Mouse (Mus musculus): ENCODE results near the gene Tanc1. TPM values are rescaled to one million over a fixed set of nuclear protein-coding genes. Genes with fewer than 3 reads are reported as not detected.

Gene Tanc1
- polyA plus RNA-seq, 1 experiment from 2014 or later = 58.3 TPM

DNA sequence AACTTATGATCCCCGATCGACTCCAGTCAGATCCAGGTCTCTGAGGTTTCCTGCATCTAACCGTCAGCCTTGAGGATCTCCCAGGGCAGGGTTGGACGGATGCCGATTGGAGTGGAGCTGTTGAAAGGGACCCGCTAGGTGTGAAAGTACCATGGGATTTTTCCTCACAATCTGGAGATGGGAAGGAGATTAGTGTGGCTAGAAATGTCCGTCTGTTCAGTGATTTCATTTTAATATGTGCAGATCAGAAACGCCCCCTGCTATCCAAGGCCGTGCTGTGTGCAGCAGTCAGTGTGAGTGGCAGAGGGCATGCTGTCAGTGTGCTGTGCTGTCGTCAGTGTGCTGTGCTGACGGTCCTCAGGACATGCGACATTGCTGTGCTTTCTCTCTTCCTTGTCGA, 201.6 kb downstream of the Tanc1 start:
- Histone ChIP-seq H3K4me1 (peaks cover 10% of the 10 kb centered on the region; the same call in 1 of the 2 replicates), H3K27me3 (no peaks in the 10 kb centered on the region), H3K4me2 (no peak overlapping the region), H3K4me3 (replicated peaks) (no peak overlapping the region), H3K9me3 (replicated peaks) (no peaks in the 10 kb centered on the region), H3K36me3 (peaks cover 82% of the 10 kb centered on the region), H3K9ac (no peak overlapping the region), H3K27ac (no peak overlapping the region)
- ATAC-seq (replicated peaks; ENCODE audit: low FRiP score) = no peak
- WGBS = 91% methylated on average over 13 of the region's 13 CpGs

GRCm38 (mm10) chr2:59814997-59815396, 203.2 kb downstream of the Tanc1 start:
- H3K27ac ChIP-seq = no peak overlapping the region
- H3K27me3 ChIP-seq = no peaks in the 10 kb centered on the region
- H3K4me1 ChIP-seq = peaks cover 9% of the 10 kb centered on the region; the same call in 1 of the 2 replicates
- no peak overlapping the region for H3K4me3 ChIP-seq (replicated peaks)
- H3K4me2 ChIP-seq = no peak overlapping the region
- no peak for ATAC-seq (replicated peaks; ENCODE audit: low FRiP score)
- WGBS = 82% methylated on average over 8 of the region's 8 CpGs
- no peak overlapping the region for H3K9ac ChIP-seq
- peaks cover 89% of the 10 kb centered on the region for H3K36me3 ChIP-seq
- no peaks in the 10 kb centered on the region for H3K9me3 ChIP-seq (replicated peaks)

- Histone ChIP-seq H3K36me3 (peaks cover 95% of the 10 kb centered on the region), H3K27me3 (no peaks in the 10 kb centered on the region), H3K4me2 (no peak overlapping the region), H3K4me1 (no peaks in the 10 kb centered on the region), H3K4me3 (replicated peaks) (no peak overlapping the region), H3K27ac (no peak overlapping the region), H3K9me3 (replicated peaks) (no peaks in the 10 kb centered on the region), H3K9ac (no peak overlapping the region)
- WGBS = 98% methylated on average over 15 of the region's 15 CpGs
- no peak for ATAC-seq (replicated peaks; ENCODE audit: low FRiP score)
These were observed 206.8 kb downstream of the Tanc1 start for GRCm38 (mm10) chr2:59818663-59819062.

- H3K4me2 ChIP-seq = no peak overlapping the region
- H3K4me3 ChIP-seq (replicated peaks) = no peak overlapping the region
- peaks cover 96% of the 10 kb centered on the region for H3K36me3 ChIP-seq
- no peaks in the 10 kb centered on the region for H3K4me1 ChIP-seq
- H3K9ac ChIP-seq = no peak overlapping the region
- no peak for ATAC-seq (replicated peaks; ENCODE audit: low FRiP score)
- H3K27ac ChIP-seq = no peak overlapping the region
- H3K27me3 ChIP-seq = no peaks in the 10 kb centered on the region
- no peaks in the 10 kb centered on the region for H3K9me3 ChIP-seq (replicated peaks)
- WGBS = 92% methylated on average over 6 of the region's 6 CpGs
These were observed 207.6 kb downstream of the Tanc1 start for GRCm38 (mm10) chr2:59819415-59819814.

- WGBS = 67% methylated on average over 15 of the region's 15 CpGs
- no peak overlapping the region for H3K27ac ChIP-seq
- H3K4me2 ChIP-seq = no peak overlapping the region
- H3K27me3 ChIP-seq = no peaks in the 10 kb centered on the region
- H3K36me3 ChIP-seq = peaks cover 95% of the 10 kb centered on the region
- no peak for ATAC-seq (replicated peaks; ENCODE audit: low FRiP score)
- no peak overlapping the region for H3K9ac ChIP-seq
- no peak overlapping the region for H3K4me3 ChIP-seq (replicated peaks)
- no peaks in the 10 kb centered on the region for H3K4me1 ChIP-seq
- H3K9me3 ChIP-seq (replicated peaks) = no peaks in the 10 kb centered on the region
These were observed 208.2 kb downstream of the Tanc1 start for GRCm38 (mm10) chr2:59820088-59820487.

DNA sequence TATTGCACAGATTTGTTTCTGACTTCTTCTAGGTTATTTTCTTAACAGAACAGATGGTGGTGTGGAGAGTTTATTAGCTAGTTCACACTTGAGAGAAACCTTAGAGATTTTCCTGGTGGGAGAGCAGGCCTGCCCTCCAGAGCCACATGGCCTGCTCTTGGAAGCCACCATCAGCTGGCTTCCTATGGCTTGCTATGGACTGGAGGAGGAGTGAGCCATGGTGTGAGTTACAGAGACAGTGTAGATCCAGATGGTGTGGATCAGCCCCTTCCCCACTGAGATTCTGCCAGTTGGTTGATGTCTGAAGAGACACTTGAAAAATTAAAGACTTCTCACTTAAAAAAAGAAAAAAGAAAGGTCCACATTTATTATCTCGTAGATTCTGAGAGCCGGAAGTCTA, 209.2 kb downstream of the Tanc1 start:
- Histone ChIP-seq H3K27ac (no peak overlapping the region), H3K4me2 (no peak overlapping the region), H3K36me3 (peaks cover 90% of the 10 kb centered on the region), H3K27me3 (no peaks in the 10 kb centered on the region), H3K4me1 (no peaks in the 10 kb centered on the region), H3K4me3 (replicated peaks) (no peak overlapping the region), H3K9me3 (replicated peaks) (no peaks in the 10 kb centered on the region), H3K9ac (no peak overlapping the region)
- ATAC-seq (replicated peaks; ENCODE audit: low FRiP score) = no peak
- 59% methylated on average over 2 of the region's 2 CpGs for WGBS

- no peaks in the 10 kb centered on the region for H3K27me3 ChIP-seq
- peaks cover 67% of the 10 kb centered on the region for H3K36me3 ChIP-seq
- 74% methylated on average over 8 of the region's 8 CpGs for WGBS
- H3K9me3 ChIP-seq (replicated peaks) = no peaks in the 10 kb centered on the region
- H3K27ac ChIP-seq = no peak overlapping the region
- no peak overlapping the region for H3K4me3 ChIP-seq (replicated peaks)
- peaks cover 21% of the 10 kb centered on the region for H3K4me1 ChIP-seq
- no peak for ATAC-seq (replicated peaks; ENCODE audit: low FRiP score)
- H3K9ac ChIP-seq = no peak overlapping the region
- no peak overlapping the region for H3K4me2 ChIP-seq
These were observed 212.4 kb downstream of the Tanc1 start for GRCm38 (mm10) chr2:59824289-59824688.

- no peak for ATAC-seq (replicated peaks; ENCODE audit: low FRiP score)
- no peaks in the 10 kb centered on the region for H3K27me3 ChIP-seq
- H3K9me3 ChIP-seq (replicated peaks) = no peaks in the 10 kb centered on the region
- peaks cover 32% of the 10 kb centered on the region for H3K4me1 ChIP-seq
- WGBS = 86% methylated on average over 4 of the region's 4 CpGs
- no peak overlapping the region for H3K9ac ChIP-seq
- no peak overlapping the region for H3K27ac ChIP-seq
- H3K36me3 ChIP-seq = peaks cover 57% of the 10 kb centered on the region
- no peak overlapping the region for H3K4me2 ChIP-seq
- H3K4me3 ChIP-seq (replicated peaks) = no peak overlapping the region
These were observed 213.5 kb downstream of the Tanc1 start for GRCm38 (mm10) chr2:59825380-59825779.

GRCm38 (mm10) chr2:59828103-59828655, 216.3 kb downstream of the Tanc1 start:
- H3K4me2 ChIP-seq = no peak overlapping the region
- H3K4me3 ChIP-seq (replicated peaks) = no peak overlapping the region
- no peak for ATAC-seq (replicated peaks; ENCODE audit: low FRiP score)
- H3K27ac ChIP-seq = peak overlapping the region; percentile 85
- no peaks in the 10 kb centered on the region for H3K27me3 ChIP-seq
- H3K9me3 ChIP-seq (replicated peaks) = no peaks in the 10 kb centered on the region
- H3K36me3 ChIP-seq = peaks cover 46% of the 10 kb centered on the region
- peaks cover 42% of the 10 kb centered on the region for H3K4me1 ChIP-seq
- WGBS = 52% methylated on average over 11 of the region's 11 CpGs
- no peak overlapping the region for H3K9ac ChIP-seq

DNA sequence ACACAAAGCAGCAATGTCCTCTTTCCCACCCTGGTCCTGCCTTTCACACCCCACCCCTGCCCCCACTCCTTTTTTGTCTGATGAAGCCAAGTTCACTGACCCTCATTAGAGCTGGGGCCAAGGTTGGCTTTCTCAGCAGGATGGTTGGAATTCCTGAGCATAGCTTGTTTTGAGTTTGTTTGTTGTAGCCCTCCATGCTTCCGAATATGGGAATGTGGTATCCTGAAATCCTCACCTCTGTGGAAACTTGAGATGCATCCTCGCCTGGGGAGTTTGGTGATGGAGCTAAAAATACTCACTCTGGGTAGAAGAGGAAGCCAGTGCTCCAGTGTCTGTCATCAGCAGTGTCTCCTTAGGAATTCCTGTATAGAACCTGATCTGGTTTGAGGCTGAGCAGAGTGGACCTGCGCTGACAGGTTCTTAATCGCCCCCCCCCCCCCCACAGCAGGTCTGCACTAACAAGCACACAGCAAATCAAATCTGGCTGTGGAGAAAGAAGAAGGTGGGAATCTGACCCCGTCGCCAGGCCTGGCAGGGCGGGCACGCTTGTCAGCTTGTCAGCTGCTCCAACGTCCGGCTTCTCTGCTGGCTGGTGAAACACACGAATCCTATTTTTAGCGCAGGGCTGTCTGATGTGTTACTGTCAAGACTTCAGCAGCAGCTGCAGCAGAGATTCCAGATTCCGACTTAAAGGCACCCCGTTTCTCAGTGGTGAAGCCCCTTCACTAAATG, 217.1 kb downstream of the Tanc1 start:
- Histone ChIP-seq H3K4me2 (peak overlapping the region; percentile 16; the same call in 1 of the 2 replicates), H3K4me1 (peaks cover 42% of the 10 kb centered on the region), H3K27me3 (no peaks in the 10 kb centered on the region), H3K4me3 (replicated peaks) (no peak overlapping the region), H3K27ac (peak overlapping the region; percentile 85), H3K9me3 (replicated peaks) (no peaks in the 10 kb centered on the region), H3K9ac (no peak overlapping the region), H3K36me3 (peaks cover 47% of the 10 kb centered on the region)
- peak; percentile 85 for ATAC-seq (replicated peaks; ENCODE audit: low FRiP score)
- WGBS = 15% methylated on average over 14 of the region's 14 CpGs

DNA sequence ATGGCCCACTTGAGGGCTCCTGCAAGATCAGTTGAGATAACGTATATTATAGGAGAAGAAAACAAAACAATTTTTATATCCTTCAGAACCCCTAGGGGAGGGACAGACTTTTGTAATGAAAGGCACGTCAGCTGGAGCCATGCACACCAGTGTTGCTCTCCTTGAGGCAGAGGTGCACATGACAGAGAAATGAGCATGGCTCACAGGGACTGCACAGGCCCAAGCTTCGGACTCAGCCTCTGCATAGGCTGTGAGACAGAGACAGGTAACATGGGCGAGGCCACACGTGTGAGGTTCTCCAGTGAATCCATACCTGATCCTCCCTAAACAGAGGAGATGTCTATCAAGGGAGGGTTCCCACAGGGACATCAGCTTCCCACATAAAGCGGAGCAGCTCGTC, 217.9 kb downstream of the Tanc1 start:
- WGBS = 61% methylated on average over 7 of the region's 7 CpGs
- Histone ChIP-seq H3K27ac (peak overlapping the region; percentile 85), H3K9ac (no peak overlapping the region), H3K9me3 (replicated peaks) (no peaks in the 10 kb centered on the region), H3K4me3 (replicated peaks) (no peak overlapping the region), H3K27me3 (no peaks in the 10 kb centered on the region), H3K4me1 (peaks cover 42% of the 10 kb centered on the region), H3K36me3 (peaks cover 47% of the 10 kb centered on the region), H3K4me2 (0 out of 2 replicates have a peak overlapping the region, but pooled peaks have one; percentile 16)
- ATAC-seq (replicated peaks; ENCODE audit: low FRiP score) = peak; percentile 14; the same call in 1 of the 2 replicates

DNA sequence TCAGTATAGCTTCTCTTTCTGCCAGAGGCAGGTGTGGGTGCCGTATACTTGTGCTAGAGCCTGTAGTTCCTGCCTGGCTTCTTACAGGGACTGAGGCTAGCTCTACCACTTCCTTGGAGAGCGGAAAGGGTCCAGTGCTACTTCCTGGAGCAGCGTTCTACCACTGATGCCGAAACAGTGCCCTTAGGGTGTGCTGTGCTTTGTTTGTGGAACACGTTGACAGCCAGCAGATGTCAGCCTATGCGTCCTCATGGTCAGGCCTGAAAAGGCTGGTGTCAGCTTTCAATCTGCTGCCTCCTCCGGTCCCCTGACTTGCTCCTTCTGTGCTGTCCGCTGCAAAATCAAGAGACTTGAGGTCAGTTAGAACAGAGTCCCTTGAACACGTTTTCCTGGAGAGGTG, 218.3 kb downstream of the Tanc1 start:
- Histone ChIP-seq H3K36me3 (peaks cover 48% of the 10 kb centered on the region), H3K27ac (peak overlapping the region; percentile 85), H3K9me3 (replicated peaks) (no peaks in the 10 kb centered on the region), H3K9ac (no peak overlapping the region), H3K4me1 (peaks cover 42% of the 10 kb centered on the region), H3K27me3 (no peaks in the 10 kb centered on the region), H3K4me3 (replicated peaks) (no peak overlapping the region), H3K4me2 (no peak overlapping the region)
- WGBS = 17% methylated on average over 9 of the region's 9 CpGs
- peak; percentile 57 for ATAC-seq (replicated peaks; ENCODE audit: low FRiP score)

Measured in kidney, embryonic 15.5 days (tissue).